Mouse (Mus musculus): ENCODE data around the gene Wdr59. TPM values are rescaled to one million over a fixed set of nuclear protein-coding genes. Genes with fewer than 3 reads are reported as not detected.

The Wdr59 gene
- polyA plus RNA-seq, 1 experiment from 2014 or later: 7.0 TPM

GRCm38 (mm10) chr8:111439189-111439588, 82.7 kb downstream of the Wdr59 start:
- WGBS: 16% methylated on average over 9 of the region's 9 CpGs
- Histone ChIP-seq H3K36me3 (no peaks in the 10 kb centered on the region), H3K9ac (no peak overlapping the region), H3K27me3 (no peaks in the 10 kb centered on the region), H3K4me1 (no peaks in the 10 kb centered on the region), H3K27ac (replicated peaks) (no peak overlapping the region), H3K4me3 (replicated peaks) (no peak overlapping the region), H3K9me3 (replicated peaks) (no peaks in the 10 kb centered on the region), H3K4me2 (replicated peaks) (no peak overlapping the region; the same call in 1 of the 2 replicates)
- ATAC-seq (ENCODE audit: insufficient number of reproducible peaks, low FRiP score, low TSS enrichment, low read depth): no peak

GRCm38 (mm10) chr8:111435071-111435828, 86.6 kb downstream of the Wdr59 start:
- no peak for ATAC-seq (ENCODE audit: insufficient number of reproducible peaks, low FRiP score, low TSS enrichment, low read depth)
- Histone ChIP-seq H3K4me1 (no peaks in the 10 kb centered on the region), H3K9ac (no peak overlapping the region), H3K27ac (replicated peaks) (no peak overlapping the region), H3K4me3 (replicated peaks) (no peak overlapping the region), H3K36me3 (no peaks in the 10 kb centered on the region), H3K9me3 (replicated peaks) (no peaks in the 10 kb centered on the region), H3K4me2 (replicated peaks) (no peak overlapping the region), H3K27me3 (no peaks in the 10 kb centered on the region)
- 51% methylated on average over 11 of the region's 11 CpGs for WGBS

- no peaks in the 10 kb centered on the region for H3K4me1 ChIP-seq
- H3K27ac ChIP-seq (replicated peaks): no peak overlapping the region
- H3K9ac ChIP-seq: no peak overlapping the region
- H3K9me3 ChIP-seq (replicated peaks): no peaks in the 10 kb centered on the region
- ATAC-seq (ENCODE audit: insufficient number of reproducible peaks, low FRiP score, low TSS enrichment, low read depth): no peak
- no peak overlapping the region for H3K4me3 ChIP-seq (replicated peaks)
- WGBS: 79% methylated on average over 9 of the region's 9 CpGs
- no peak overlapping the region for H3K4me2 ChIP-seq (replicated peaks)
- no peaks in the 10 kb centered on the region for H3K27me3 ChIP-seq
- no peaks in the 10 kb centered on the region for H3K36me3 ChIP-seq
Measured at GRCm38 (mm10) chr8:111424646-111425045, 97.2 kb downstream of the Wdr59 start.

GRCm38 (mm10) chr8:111424181-111424580, 97.7 kb downstream of the Wdr59 start:
- Histone ChIP-seq H3K4me3 (replicated peaks) (no peak overlapping the region), H3K27ac (replicated peaks) (no peak overlapping the region), H3K4me2 (replicated peaks) (no peak overlapping the region), H3K4me1 (no peaks in the 10 kb centered on the region), H3K9ac (no peak overlapping the region), H3K9me3 (replicated peaks) (no peaks in the 10 kb centered on the region), H3K27me3 (no peaks in the 10 kb centered on the region), H3K36me3 (no peaks in the 10 kb centered on the region)
- WGBS: 83% methylated on average over 11 of the region's 11 CpGs
- no peak for ATAC-seq (ENCODE audit: insufficient number of reproducible peaks, low FRiP score, low TSS enrichment, low read depth)

- Histone ChIP-seq H3K36me3 (no peaks in the 10 kb centered on the region), H3K9ac (no peak overlapping the region), H3K9me3 (replicated peaks) (no peaks in the 10 kb centered on the region), H3K27me3 (no peaks in the 10 kb centered on the region), H3K4me1 (no peaks in the 10 kb centered on the region), H3K4me3 (replicated peaks) (no peak overlapping the region), H3K4me2 (replicated peaks) (no peak overlapping the region), H3K27ac (replicated peaks) (no peak overlapping the region)
- WGBS: 52% methylated on average over 2 of the region's 2 CpGs
- ATAC-seq (ENCODE audit: insufficient number of reproducible peaks, low FRiP score, low TSS enrichment, low read depth): no peak
Measured at GRCm38 (mm10) chr8:111422614-111423013, 99.3 kb downstream of the Wdr59 start.

- 71% methylated on average over 3 of the region's 3 CpGs for WGBS
- Histone ChIP-seq H3K4me1 (no peaks in the 10 kb centered on the region), H3K36me3 (no peaks in the 10 kb centered on the region), H3K9me3 (replicated peaks) (no peaks in the 10 kb centered on the region), H3K4me2 (replicated peaks) (no peak overlapping the region), H3K4me3 (replicated peaks) (no peak overlapping the region), H3K9ac (no peak overlapping the region), H3K27me3 (no peaks in the 10 kb centered on the region), H3K27ac (replicated peaks) (no peak overlapping the region)
- no peak for ATAC-seq (ENCODE audit: insufficient number of reproducible peaks, low FRiP score, low TSS enrichment, low read depth)
Measured at GRCm38 (mm10) chr8:111419171-111419570, 102.7 kb downstream of the Wdr59 start.

GRCm38 (mm10) chr8:111418601-111419000, 103.3 kb downstream of the Wdr59 start:
- WGBS: 27% methylated on average over 9 of the region's 9 CpGs
- Histone ChIP-seq H3K4me1 (no peaks in the 10 kb centered on the region), H3K4me2 (replicated peaks) (no peak overlapping the region), H3K9ac (no peak overlapping the region), H3K36me3 (no peaks in the 10 kb centered on the region), H3K4me3 (replicated peaks) (no peak overlapping the region), H3K27me3 (no peaks in the 10 kb centered on the region), H3K9me3 (replicated peaks) (no peaks in the 10 kb centered on the region), H3K27ac (replicated peaks) (no peak overlapping the region)
- no peak for ATAC-seq (ENCODE audit: insufficient number of reproducible peaks, low FRiP score, low TSS enrichment, low read depth)

GRCm38 (mm10) chr8:111417222-111417621, 104.7 kb downstream of the Wdr59 start:
- WGBS: 77% methylated on average over 10 of the region's 10 CpGs
- Histone ChIP-seq H3K27me3 (no peaks in the 10 kb centered on the region), H3K9me3 (replicated peaks) (no peaks in the 10 kb centered on the region), H3K36me3 (no peaks in the 10 kb centered on the region), H3K4me1 (no peaks in the 10 kb centered on the region), H3K27ac (replicated peaks) (no peak overlapping the region), H3K4me3 (replicated peaks) (no peak overlapping the region), H3K9ac (no peak overlapping the region), H3K4me2 (replicated peaks) (no peak overlapping the region)
- no peak for ATAC-seq (ENCODE audit: insufficient number of reproducible peaks, low FRiP score, low TSS enrichment, low read depth)

GRCm38 (mm10) chr8:111403391-111403790, 118.5 kb downstream of the Wdr59 start:
- Histone ChIP-seq H3K9me3 (replicated peaks) (no peaks in the 10 kb centered on the region), H3K4me1 (no peaks in the 10 kb centered on the region), H3K4me3 (replicated peaks) (no peak overlapping the region), H3K4me2 (replicated peaks) (no peak overlapping the region), H3K36me3 (no peaks in the 10 kb centered on the region), H3K9ac (no peak overlapping the region), H3K27me3 (no peaks in the 10 kb centered on the region), H3K27ac (replicated peaks) (no peak overlapping the region)
- 46% methylated on average over 4 of the region's 4 CpGs for WGBS
- no peak for ATAC-seq (ENCODE audit: insufficient number of reproducible peaks, low FRiP score, low TSS enrichment, low read depth)

Small RNA genes within 50 kb of the gene (microRNA-seq; reads per million reads assigned to microRNA genes)
- gene Mir1957b (ENCODE audit: borderline number of aligned reads): not detected

Other genes with a start within 250 kb of the Wdr59 start
- gene Rfwd3, start 221.9 kb downstream of the Wdr59 start, polyA plus RNA-seq (2015; fragmentation: Nextera tagmentation; extraction: Ambion mirVana): 40.4 and 44.2 TPM in 2 replicates
- gene Mlkl, start 183.9 kb downstream of the Wdr59 start, polyA plus RNA-seq (2015; fragmentation: Nextera tagmentation; extraction: Ambion mirVana): 1.2 and 1.3 TPM in 2 replicates
- 0.16 and 0.98 TPM in 2 replicates for gene Fa2h, start 128.3 kb downstream of the Wdr59 start, polyA plus RNA-seq (2015; fragmentation: Nextera tagmentation; extraction: Ambion mirVana)
- 41.1 and 42.7 TPM in 2 replicates for gene Znrf1, start 14.0 kb upstream of the Wdr59 start, polyA plus RNA-seq (2015; fragmentation: Nextera tagmentation; extraction: Ambion mirVana)
- gene Ldhd, start 108.3 kb upstream of the Wdr59 start, polyA plus RNA-seq (2015; fragmentation: Nextera tagmentation; extraction: Ambion mirVana): 0.68 and 0.99 TPM in 2 replicates
- 22.3 and 25.9 TPM in 2 replicates for gene Zfp1, start 121.3 kb upstream of the Wdr59 start, polyA plus RNA-seq (2015; fragmentation: Nextera tagmentation; extraction: Ambion mirVana)
- gene Ctrb1, start 168.9 kb upstream of the Wdr59 start, polyA plus RNA-seq (2015; fragmentation: Nextera tagmentation; extraction: Ambion mirVana): 0.32 TPM in 1 of 2 replicates, not detected in the other
- gene Bcar1, start 221.7 kb upstream of the Wdr59 start, polyA plus RNA-seq (2015; fragmentation: Nextera tagmentation; extraction: Ambion mirVana): 31.9 and 40.2 TPM in 2 replicates

Measured in embryonic facial prominence, embryonic 15.5 days (tissue).